Mouse (Mus musculus): Measurements from ENCODE around the gene Pkdrej.

- TF ChIP-seq POLR2A (IDR thresholded peaks at IDR 0.05; ENCODE audit: low read depth, low read length) (no peak), CTCF (IDR thresholded peaks at IDR 0.05; ENCODE audit: extremely low read depth, insufficient read depth, insufficient read length, insufficient replicate concordance) (no peak)
These were observed 37.5 kb upstream of the Pkdrej start for GRCm38 (mm10) chr15:85858980-85859489.
